Mouse (Mus musculus): ENCODE results near the gene Cpsf4. TPM values are rescaled to one million over a fixed set of nuclear protein-coding genes. Genes with fewer than 3 reads are reported as not detected.
"Not testable (repeated sequence)": the region's sequence is repeated elsewhere in the genome, so short reads cannot be mapped to it uniquely, and the experiment has no call there.

Gene Cpsf4
- polyA plus RNA-seq, 1 experiment from 2014 or later, result 32.0 TPM

GRCm38 (mm10) chr5:145218671-145219070, 51.7 kb downstream of the Cpsf4 start:
- DNase-seq (ENCODE audit: low spot score) (no peak), ATAC-seq (replicated peaks; ENCODE audit: low FRiP score, low TSS enrichment, low read depth) (no peak)
- no peak overlapping the region for H3K27ac ChIP-seq (ENCODE audit: low read depth)
- no peak overlapping the region for H3K9ac ChIP-seq (ENCODE audit: low read length)
- no peak overlapping the region for H3K4me3 ChIP-seq (ENCODE audit: low read depth, low read length)
- H3K36me3 ChIP-seq (ENCODE audit: control insufficient read depth, insufficient read depth, low read length), result peaks cover 45% of the 10 kb centered on the region
- H3K4me1 ChIP-seq (replicated peaks; ENCODE audit: control insufficient read depth, insufficient read depth, low read length), result no peaks in the 10 kb centered on the region
- WGBS, result 94% methylated on average over 20 of the region's 20 CpGs
- H3K9me3 ChIP-seq (ENCODE audit: control insufficient read depth, low read length), result no peaks in the 10 kb centered on the region
- H3K27me3 ChIP-seq (replicated peaks; ENCODE audit: control insufficient read depth, insufficient read depth, low read length), result no peaks in the 10 kb centered on the region
- H3K4me2 ChIP-seq (ENCODE audit: low read length), result no peak overlapping the region

GRCm38 (mm10) chr5:145219981-145220380, 53.0 kb downstream of the Cpsf4 start:
- H3K27me3 ChIP-seq (replicated peaks; ENCODE audit: control insufficient read depth, insufficient read depth, low read length), result no peaks in the 10 kb centered on the region
- H3K4me2 ChIP-seq (ENCODE audit: low read length), result no peak overlapping the region
- H3K9ac ChIP-seq (ENCODE audit: low read length), result no peak overlapping the region
- no peak overlapping the region for H3K4me3 ChIP-seq (ENCODE audit: low read depth, low read length)
- no peak for DNase-seq (ENCODE audit: low spot score)
- no peaks in the 10 kb centered on the region for H3K4me1 ChIP-seq (replicated peaks; ENCODE audit: control insufficient read depth, insufficient read depth, low read length)
- no peaks in the 10 kb centered on the region for H3K9me3 ChIP-seq (ENCODE audit: control insufficient read depth, low read length)
- WGBS, result 93% methylated on average over 8 of the region's 8 CpGs
- no peak for ATAC-seq (replicated peaks; ENCODE audit: low FRiP score, low TSS enrichment, low read depth)
- H3K27ac ChIP-seq (ENCODE audit: low read depth), result no peak overlapping the region
- peaks cover 43% of the 10 kb centered on the region for H3K36me3 ChIP-seq (ENCODE audit: control insufficient read depth, insufficient read depth, low read length)

- H3K4me1 ChIP-seq (replicated peaks; ENCODE audit: control insufficient read depth, insufficient read depth, low read length), result no peaks in the 10 kb centered on the region
- H3K4me2 ChIP-seq (ENCODE audit: low read length), result no peak overlapping the region
- H3K9ac ChIP-seq (ENCODE audit: low read length), result no peak overlapping the region
- DNase-seq (ENCODE audit: low spot score) (no peak), ATAC-seq (replicated peaks; ENCODE audit: low FRiP score, low TSS enrichment, low read depth) (peak; percentile 42; the same call in 1 of the 2 replicates)
- WGBS, result 71% methylated on average over 5 of the region's 5 CpGs
- no peak overlapping the region for H3K27ac ChIP-seq (ENCODE audit: low read depth)
- no peaks in the 10 kb centered on the region for H3K9me3 ChIP-seq (ENCODE audit: control insufficient read depth, low read length)
- H3K27me3 ChIP-seq (replicated peaks; ENCODE audit: control insufficient read depth, insufficient read depth, low read length), result no peaks in the 10 kb centered on the region
- H3K4me3 ChIP-seq (ENCODE audit: low read depth, low read length), result no peak overlapping the region
- H3K36me3 ChIP-seq (ENCODE audit: control insufficient read depth, insufficient read depth, low read length), result peaks cover 43% of the 10 kb centered on the region
These were observed 55.8 kb downstream of the Cpsf4 start for GRCm38 (mm10) chr5:145222840-145223239.

- H3K4me3 ChIP-seq (ENCODE audit: low read depth, low read length), result no peak overlapping the region
- H3K4me1 ChIP-seq (replicated peaks; ENCODE audit: control insufficient read depth, insufficient read depth, low read length), result no peaks in the 10 kb centered on the region
- H3K9me3 ChIP-seq (ENCODE audit: control insufficient read depth, low read length), result no peaks in the 10 kb centered on the region
- H3K27me3 ChIP-seq (replicated peaks; ENCODE audit: control insufficient read depth, insufficient read depth, low read length), result no peaks in the 10 kb centered on the region
- ATAC-seq (replicated peaks; ENCODE audit: low FRiP score, low TSS enrichment, low read depth) (no peak), DNase-seq (ENCODE audit: low spot score) (no peak)
- H3K27ac ChIP-seq (ENCODE audit: low read depth), result no peak overlapping the region
- 82% methylated on average over 12 of the region's 12 CpGs for WGBS
- no peak overlapping the region for H3K4me2 ChIP-seq (ENCODE audit: low read length)
- H3K36me3 ChIP-seq (ENCODE audit: control insufficient read depth, insufficient read depth, low read length), result peaks cover 38% of the 10 kb centered on the region
- no peak overlapping the region for H3K9ac ChIP-seq (ENCODE audit: low read length)
These were observed 56.4 kb downstream of the Cpsf4 start for GRCm38 (mm10) chr5:145223395-145223794.

- no peak overlapping the region for H3K4me2 ChIP-seq (ENCODE audit: low read length)
- H3K4me3 ChIP-seq (ENCODE audit: low read depth, low read length), result no peak overlapping the region
- peaks cover 7% of the 10 kb centered on the region for H3K36me3 ChIP-seq (ENCODE audit: control insufficient read depth, insufficient read depth, low read length)
- no peak overlapping the region for H3K9ac ChIP-seq (ENCODE audit: low read length)
- H3K4me1 ChIP-seq (replicated peaks; ENCODE audit: control insufficient read depth, insufficient read depth, low read length), result 0 out of 2 replicates have a peak, but pooled peaks cover 4% of the 10 kb centered on the region
- H3K27me3 ChIP-seq (replicated peaks; ENCODE audit: control insufficient read depth, insufficient read depth, low read length), result no peaks in the 10 kb centered on the region
- no peak overlapping the region for H3K27ac ChIP-seq (ENCODE audit: low read depth)
- DNase-seq (ENCODE audit: low spot score) (no peak), ATAC-seq (replicated peaks; ENCODE audit: low FRiP score, low TSS enrichment, low read depth) (no peak)
- H3K9me3 ChIP-seq (ENCODE audit: control insufficient read depth, low read length), result no peaks in the 10 kb centered on the region
- 61% methylated on average over 2 of the region's 2 CpGs for WGBS
These were observed 59.4 kb downstream of the Cpsf4 start for GRCm38 (mm10) chr5:145226453-145226852.

GRCm38 (mm10) chr5:145229283-145229682, 62.3 kb downstream of the Cpsf4 start:
- not testable (repeated sequence) for H3K9ac ChIP-seq (ENCODE audit: low read length); H3K4me3 ChIP-seq (ENCODE audit: low read depth, low read length); H3K9me3 ChIP-seq (ENCODE audit: control insufficient read depth, low read length); H3K27ac ChIP-seq (ENCODE audit: low read depth); H3K4me2 ChIP-seq (ENCODE audit: low read length); ATAC-seq (replicated peaks; ENCODE audit: low FRiP score, low TSS enrichment, low read depth); DNase-seq (ENCODE audit: low spot score); H3K27me3 ChIP-seq (replicated peaks; ENCODE audit: control insufficient read depth, insufficient read depth, low read length)
- Histone ChIP-seq H3K4me1 (replicated peaks; ENCODE audit: control insufficient read depth, insufficient read depth, low read length) (peaks cover 12% of the 10 kb centered on the region; the same call in 1 of the 2 replicates), H3K36me3 (ENCODE audit: control insufficient read depth, insufficient read depth, low read length) (peaks cover 10% of the 10 kb centered on the region)
- 83% methylated on average over 6 of the region's 6 CpGs for WGBS

GRCm38 (mm10) chr5:145230641-145231040, 63.6 kb downstream of the Cpsf4 start:
- ATAC-seq (replicated peaks; ENCODE audit: low FRiP score, low TSS enrichment, low read depth), result no peak
- H3K4me2 ChIP-seq (ENCODE audit: low read length), result peak overlapping the region; percentile 82
- peak overlapping the region; percentile 97; the same call in 1 of the 2 replicates for H3K4me3 ChIP-seq (ENCODE audit: low read depth, low read length)
- no peak for DNase-seq (ENCODE audit: low spot score)
- H3K4me1 ChIP-seq (replicated peaks; ENCODE audit: control insufficient read depth, insufficient read depth, low read length), result peaks cover 12% of the 10 kb centered on the region; the same call in 1 of the 2 replicates
- H3K9ac ChIP-seq (ENCODE audit: low read length), result peak overlapping the region; percentile 98; the same call in 1 of the 2 replicates
- H3K9me3 ChIP-seq (ENCODE audit: control insufficient read depth, low read length), result no peaks in the 10 kb centered on the region
- WGBS, result 89% methylated on average over 4 of the region's 4 CpGs
- no peak overlapping the region for H3K27ac ChIP-seq (ENCODE audit: low read depth)
- H3K27me3 ChIP-seq (replicated peaks; ENCODE audit: control insufficient read depth, insufficient read depth, low read length), result no peaks in the 10 kb centered on the region
- peaks cover 24% of the 10 kb centered on the region for H3K36me3 ChIP-seq (ENCODE audit: control insufficient read depth, insufficient read depth, low read length)

GRCm38 (mm10) chr5:145231367-145231871, 64.4 kb downstream of the Cpsf4 start, which contains the start of gene Zfp655:
Gene Zfp655, plus strand, starts transcription at chr5:145231715.
- Histone ChIP-seq H3K4me2 (ENCODE audit: low read length) (peak within 1 kb of the TSS; percentile 82), H3K4me3 (ENCODE audit: low read depth, low read length) (peak within 1 kb of the TSS; percentile 97)
- ATAC-seq (replicated peaks; ENCODE audit: low FRiP score, low TSS enrichment, low read depth), result peak; percentile 98

More at GRCm38 (mm10) chr5:145231367-145231871, 64.4 kb downstream of the Cpsf4 start, which contains the start of gene Zfp655:
- H3K27ac ChIP-seq (ENCODE audit: low read depth), result peak within 1 kb of the TSS; percentile 91
- no peaks in the 10 kb centered on the region for H3K9me3 ChIP-seq (ENCODE audit: control insufficient read depth, low read length)
- H3K4me1 ChIP-seq (replicated peaks; ENCODE audit: control insufficient read depth, insufficient read depth, low read length), result peaks cover 12% of the 10 kb centered on the region; the same call in 1 of the 2 replicates
- peak within 1 kb of the TSS; percentile 98 for H3K9ac ChIP-seq (ENCODE audit: low read length)
- DNase-seq (ENCODE audit: low spot score), result peak; percentile 99
- WGBS, result under 1% methylated on average over 42 of the region's 42 CpGs
- H3K36me3 ChIP-seq (ENCODE audit: control insufficient read depth, insufficient read depth, low read length), result peaks cover 32% of the 10 kb centered on the region
- H3K27me3 ChIP-seq (replicated peaks; ENCODE audit: control insufficient read depth, insufficient read depth, low read length), result no peaks in the 10 kb centered on the region

All from intestine, embryonic 14.5 days (tissue).